Mouse (Mus musculus) right cerebral cortex, postnatal 25 days (tissue): Measurements from ENCODE around the gene Olfr288.

ENCODE experiments used
- DNase-seq: peaks from one replicate; pipeline ENCODE4 v3.0.0; 2022

Olfr288 gene

DNA sequence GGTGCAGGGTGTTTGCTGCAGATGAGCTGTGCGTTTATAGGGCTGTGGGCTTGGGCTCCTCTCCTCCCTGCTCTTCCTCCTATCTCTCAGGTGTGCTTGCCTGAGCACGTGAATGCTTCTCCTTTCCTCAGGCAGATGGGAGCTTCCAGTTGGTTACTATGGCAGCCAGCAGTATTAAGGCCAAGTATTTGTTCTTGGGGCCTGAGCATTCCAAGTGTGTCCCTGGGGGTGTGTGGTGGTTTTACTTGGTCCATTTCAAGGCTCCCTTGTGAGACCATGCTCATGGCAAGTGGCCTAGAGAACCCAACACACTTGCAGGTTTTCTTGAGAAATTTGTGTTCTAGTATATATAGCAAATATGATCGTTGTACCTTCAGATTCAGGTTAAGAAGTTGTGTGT, at the start of gene Olfr288:
Gene Olfr288 (minus strand): TSS at position 101 of the 400 bp plus-strand sequence.
- no peak for DNase-seq

DNA sequence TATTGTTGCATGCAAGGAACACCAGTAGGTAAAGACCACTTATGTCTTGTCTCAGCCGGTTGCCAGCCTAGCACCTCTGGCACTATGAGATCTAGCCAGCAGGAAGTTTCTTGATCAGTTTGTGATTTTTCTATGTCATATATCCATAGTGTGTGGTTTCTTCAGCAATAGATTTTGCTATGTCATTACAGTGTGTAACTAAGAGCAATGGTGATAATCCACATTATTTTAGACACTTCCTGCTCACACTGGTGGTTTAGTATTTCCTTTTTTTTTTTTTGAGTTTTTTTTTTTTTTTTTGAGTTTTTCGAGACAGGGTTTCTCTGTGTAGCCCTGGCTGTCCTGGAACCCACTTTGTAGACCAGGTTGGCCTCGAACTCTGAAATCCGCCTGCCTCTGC, 40.1 kb upstream of the Olfr288 start:
- no peak for DNase-seq

DNA sequence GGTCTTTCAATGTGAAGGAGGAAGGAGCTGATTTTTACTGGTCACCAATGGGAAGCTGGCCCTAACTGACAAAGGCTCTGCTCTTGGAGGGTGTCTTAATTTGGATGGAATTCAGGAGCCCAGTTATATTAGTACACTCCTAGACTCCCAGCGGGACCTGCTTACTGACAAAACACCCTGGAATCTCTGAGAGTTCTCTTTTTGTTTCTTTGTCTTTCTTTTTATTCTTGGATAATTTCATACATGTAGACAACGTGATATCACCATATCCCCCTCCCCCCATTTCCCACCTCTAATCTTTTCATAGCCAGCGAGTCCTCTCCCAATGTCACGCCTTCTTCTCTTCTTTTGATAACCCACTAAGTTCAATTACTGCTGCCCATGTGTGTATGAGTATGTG, 39.0 kb upstream of the Olfr288 start, which contains the start of gene Olfr286:
Gene Olfr286 (minus strand): TSS at position 101 of the 400 bp plus-strand sequence.
- DNase-seq = no peak

DNA sequence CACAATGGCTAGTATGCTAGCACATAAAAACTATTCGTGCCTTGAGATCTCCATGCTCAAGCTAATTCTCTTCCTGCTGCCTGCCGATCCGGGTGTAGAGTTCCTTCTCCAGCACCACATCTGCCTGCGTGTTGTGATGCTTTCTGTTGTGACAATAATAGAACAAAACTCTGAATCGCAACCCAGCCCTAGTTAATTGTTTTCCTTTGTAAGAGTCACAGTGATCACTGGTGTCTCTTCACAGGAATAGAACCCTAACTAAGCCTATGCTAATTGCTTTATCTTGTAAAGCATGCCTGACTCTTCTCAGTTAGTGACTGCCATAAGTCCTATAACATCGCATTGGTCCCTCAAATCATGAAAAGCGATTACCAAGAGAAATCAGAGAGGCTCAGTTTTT, 30.8 kb upstream of the Olfr288 start:
- DNase-seq = no peak

DNA sequence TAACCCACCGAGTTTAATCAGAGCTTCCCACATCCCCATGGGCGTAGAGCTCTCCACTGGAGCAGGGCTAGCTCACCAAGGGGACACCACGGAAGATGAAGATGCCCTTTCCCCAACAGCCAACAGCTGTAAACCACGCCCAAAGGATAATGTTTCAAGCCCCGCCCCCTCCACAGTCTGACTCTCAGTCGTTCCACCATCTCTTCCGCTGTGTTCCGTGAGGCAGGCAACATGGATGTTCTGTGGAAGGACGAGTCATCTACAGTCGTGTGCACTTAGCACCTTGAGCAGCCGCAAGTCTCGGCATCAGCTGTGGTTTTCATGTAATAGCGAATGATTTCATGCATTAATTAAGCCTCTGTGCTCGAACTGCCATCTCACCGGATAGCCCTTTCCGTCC, 30.3 kb upstream of the Olfr288 start:
- DNase-seq = no peak

DNA sequence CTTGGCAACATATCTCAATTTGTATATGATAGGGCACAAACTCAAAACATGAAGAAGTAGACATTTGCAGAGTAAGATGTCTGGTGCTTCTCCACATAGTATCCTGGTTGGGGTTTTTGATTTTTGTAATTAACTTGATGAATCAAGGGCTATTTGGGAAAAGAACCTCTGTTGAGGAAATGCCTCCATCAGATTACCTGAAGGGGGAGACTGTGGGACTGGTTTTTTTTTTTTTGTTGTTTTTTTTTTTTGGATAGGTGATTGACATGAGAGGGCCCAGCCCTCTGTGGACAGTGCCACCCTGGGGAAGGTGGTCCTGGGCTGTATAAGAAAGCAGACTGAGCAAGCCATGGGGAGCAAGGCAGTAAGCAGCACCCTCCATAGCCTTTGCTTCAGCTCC, 27.0 kb upstream of the Olfr288 start:
- no peak for DNase-seq

DNA sequence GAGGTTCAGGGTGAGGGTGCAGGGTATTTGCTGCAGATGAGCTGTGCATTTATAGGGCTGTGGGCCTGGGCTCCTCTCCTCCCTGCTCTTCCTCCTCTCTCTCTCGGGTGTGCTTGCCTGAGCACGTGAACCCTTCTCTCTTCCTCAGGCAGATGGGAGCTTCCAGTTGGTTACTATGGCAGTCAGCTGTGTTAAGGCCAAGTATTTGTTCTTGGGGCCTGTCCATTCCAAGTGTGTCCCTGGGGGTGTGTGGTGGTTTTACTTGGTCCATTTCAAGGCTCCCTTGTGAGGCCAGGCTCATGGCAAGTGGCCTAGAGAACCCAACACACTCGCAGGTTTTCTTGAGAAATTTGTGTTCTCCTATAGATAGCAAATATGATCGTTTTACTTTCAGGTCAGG, 25.5 kb upstream of the Olfr288 start, which contains the start of the genes Gm44579 and Olfr287:
Gene Gm44579 (minus strand): TSS at position 101 of the 400 bp plus-strand sequence.
Gene Olfr287 (minus strand): TSS at position 180 of the 400 bp plus-strand sequence.
- no peak for DNase-seq

DNA sequence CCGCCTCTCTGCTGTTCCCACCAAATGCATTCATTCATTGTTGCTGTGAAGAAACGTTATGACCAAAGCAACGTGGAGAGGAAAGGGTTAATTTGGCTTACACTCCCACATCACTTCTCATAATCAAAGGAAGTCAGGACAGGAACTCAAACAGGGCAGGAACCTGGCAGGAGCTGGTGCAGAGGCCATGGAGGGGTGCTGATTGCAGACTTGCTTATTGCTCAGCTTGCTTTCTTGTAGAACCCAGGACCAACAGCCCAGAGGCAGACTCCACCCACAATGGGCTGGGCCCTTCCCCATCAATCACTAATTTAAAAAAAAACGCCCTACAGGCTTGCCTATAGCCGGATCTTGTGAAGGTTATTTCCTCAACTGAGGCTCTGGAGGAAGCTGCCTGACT, 18.8 kb upstream of the Olfr288 start:
- no peak for DNase-seq

DNA sequence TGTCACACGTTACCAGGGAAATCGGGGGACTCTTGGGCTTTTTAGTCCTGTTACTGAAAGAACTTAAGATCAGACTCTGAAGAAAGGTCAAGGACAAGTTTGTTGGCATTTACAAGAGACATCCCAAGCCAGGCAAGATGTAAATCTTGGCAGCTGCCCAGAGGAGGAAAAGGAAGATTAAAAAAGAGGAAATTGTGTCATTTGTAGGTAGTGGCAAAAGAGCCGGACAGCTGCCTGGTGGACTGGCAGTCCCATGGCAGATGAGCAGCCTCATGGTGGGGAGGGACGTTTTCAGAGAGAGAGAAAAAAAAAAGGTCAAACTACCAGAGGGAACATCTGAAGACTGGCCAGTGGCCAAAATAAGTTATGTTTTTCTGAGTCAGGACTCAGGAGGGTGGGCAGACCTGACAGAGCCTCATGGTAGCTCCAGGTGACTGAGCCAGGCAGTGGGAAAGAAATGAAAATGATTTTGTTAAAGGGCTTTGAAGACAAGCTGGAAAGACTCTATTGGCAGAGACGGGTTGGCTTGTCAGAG, 18.1 kb upstream of the Olfr288 start:
- no peak for DNase-seq

DNA sequence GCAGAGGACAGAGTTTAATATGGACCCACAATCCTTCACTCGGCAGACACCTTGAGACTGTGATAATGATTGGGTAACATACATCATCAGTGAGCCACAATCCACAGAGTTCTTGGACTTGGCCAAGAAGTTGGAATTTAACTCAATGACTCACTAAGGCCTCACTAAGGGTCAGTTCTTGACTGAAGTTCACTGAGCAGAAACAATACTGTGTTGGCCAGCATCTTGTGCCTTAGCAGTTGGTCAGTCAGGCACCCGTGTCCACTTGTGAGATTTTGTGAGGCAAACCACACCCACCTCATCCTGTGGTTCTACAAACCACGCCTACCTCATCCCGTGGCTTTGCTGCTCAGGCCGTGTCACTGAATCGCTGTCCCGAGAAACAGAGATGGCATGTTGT, 14.3 kb upstream of the Olfr288 start:
- DNase-seq = no peak

DNA sequence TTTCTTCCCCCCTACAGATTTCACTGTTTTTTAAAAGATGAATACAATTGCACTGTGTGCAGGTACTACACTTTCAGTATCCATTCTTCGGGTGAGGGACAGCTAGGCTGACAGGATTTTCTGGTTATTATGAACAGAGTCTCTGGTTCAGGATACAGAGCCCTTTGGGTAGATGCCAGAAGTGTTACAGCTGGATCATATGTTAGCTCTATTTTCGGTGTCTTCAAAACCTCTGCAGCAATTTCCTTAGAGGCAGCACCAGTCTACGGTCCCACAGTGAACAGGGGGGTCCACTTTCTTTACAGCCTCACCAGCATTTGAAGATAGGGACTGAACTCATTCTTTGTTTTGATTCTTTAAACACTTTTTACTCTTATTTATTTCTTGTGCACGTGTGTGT, 10.9 kb downstream of the Olfr288 start:
- no peak for DNase-seq

DNA sequence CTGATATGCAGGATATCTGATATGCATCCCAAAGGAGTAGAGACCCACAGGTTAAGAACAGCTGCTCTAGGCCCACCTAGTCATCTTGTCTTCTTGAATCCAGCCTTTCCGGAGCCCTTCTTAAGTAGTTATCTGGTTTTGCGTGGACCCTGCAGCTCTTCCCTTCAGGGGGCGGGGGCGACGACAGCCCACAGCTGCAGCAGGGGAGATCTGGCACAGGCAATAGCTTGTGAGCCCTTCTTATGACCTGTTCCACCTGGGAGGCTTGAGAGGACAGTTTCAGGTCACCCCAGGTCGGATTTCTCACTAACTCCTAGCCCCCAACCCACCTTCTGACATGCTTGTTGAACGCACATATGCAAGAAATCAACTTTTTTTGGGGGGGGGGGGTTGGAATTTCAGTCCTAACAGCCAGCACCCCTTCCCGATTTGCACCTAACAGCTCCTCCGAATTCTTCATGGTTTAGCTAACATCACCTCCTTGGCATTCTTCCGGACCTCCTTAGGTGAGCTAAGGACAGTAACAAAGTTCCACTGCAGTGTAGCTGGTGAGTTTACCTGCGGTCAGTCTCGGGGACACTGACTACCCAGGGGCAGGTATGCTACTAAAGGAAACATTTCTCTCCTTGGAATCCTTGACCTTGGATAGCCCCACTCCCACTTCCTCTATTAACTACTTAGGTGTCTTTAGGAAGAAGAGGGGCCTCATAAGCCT, 13.3 kb downstream of the Olfr288 start:
- DNase-seq = no peak

DNA sequence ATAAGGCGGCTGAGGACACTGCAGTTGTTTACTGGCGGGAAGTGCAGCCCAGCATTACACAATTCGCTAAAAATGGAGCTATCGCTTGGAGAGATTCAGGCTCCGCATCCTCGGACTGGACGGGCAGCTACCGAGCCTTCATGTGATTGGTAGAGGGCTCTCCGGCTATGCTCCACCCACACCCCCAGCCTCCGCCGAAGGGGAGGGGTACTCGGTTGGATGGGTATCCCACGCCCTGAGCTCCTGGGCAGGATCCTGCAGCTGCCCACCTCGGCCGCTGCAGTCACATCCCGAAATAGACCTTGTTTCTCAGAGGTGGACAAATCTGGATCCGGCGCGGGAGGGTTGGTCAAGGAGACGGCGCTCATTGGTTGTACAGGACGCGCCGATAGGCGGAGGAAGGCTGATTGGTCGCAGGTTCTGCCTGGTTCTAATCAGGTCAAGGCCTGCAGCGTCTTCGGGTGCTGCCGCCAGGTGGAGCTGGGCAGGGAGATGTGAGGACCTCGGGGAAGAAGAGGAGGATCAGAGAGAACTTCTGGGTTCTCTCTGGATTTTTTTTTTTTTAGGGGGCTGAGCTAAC, 14.1 kb downstream of the Olfr288 start:
- DNase-seq = peak; percentile 92

DNA sequence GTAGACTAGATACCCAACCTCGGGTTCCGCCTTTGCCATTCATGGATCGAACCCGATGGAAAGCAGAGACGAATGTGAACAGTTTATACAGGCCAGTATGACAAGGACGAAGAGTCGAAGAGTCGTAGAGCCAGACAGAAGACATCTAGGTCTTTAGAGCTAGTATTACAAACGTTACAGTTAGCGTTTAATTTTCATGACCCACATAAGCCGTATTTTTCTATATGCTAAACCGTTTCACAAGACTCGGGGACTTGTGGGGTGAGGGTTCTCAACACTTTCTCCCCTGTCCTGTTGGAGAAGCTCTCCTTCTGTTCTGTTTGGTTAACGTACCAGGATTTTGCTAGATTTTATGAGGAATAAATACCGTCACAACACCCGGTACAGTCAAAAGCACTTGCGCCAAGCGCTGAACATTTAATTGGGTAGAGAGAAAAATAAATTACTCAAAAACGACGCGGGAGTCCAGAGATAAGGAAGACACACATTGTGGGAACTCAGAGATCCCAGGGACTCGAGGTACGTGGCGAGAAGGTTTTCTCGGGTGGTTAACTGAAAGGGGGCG, 14.7 kb downstream of the Olfr288 start:
- DNase-seq = no peak

DNA sequence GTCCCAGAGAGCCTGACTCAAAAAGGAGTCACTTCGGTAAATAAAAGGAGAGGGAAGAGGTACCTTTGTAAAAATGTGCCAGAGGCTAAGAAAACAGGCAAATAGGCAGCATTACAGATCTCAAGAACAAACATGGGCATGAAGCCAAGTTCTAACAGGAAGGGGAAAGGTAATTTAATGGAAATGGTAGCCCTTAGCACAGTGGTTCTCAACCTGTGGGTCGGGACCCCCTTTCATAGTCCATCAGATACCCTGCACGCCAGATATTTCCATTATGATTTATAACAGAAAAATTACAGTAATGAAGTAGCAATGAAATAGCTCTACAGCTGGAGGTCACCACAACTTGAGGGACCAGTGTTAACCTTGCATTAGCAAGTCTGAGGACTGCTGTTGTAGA, 18.0 kb downstream of the Olfr288 start:
- DNase-seq = no peak

DNA sequence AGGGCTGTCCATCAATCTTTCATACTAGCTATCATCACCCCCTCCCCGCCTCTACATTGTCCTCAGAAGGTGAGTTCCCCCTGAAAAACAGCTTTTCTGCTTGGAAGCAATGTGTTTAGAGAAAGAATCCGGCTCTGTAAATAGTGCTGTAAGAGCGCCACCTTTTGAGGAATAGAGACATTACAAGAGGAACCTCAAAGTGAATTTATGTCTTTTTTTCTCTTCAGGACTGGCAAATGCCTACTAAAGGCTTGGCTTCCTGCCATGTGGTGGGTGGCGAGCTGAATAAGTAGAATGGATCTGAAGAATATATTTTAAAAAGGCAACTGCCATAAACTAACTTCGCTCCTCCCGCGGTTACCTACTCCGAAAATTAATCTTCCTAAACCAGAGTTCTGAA, 21.5 kb downstream of the Olfr288 start:
- DNase-seq = peak; percentile 64

DNA sequence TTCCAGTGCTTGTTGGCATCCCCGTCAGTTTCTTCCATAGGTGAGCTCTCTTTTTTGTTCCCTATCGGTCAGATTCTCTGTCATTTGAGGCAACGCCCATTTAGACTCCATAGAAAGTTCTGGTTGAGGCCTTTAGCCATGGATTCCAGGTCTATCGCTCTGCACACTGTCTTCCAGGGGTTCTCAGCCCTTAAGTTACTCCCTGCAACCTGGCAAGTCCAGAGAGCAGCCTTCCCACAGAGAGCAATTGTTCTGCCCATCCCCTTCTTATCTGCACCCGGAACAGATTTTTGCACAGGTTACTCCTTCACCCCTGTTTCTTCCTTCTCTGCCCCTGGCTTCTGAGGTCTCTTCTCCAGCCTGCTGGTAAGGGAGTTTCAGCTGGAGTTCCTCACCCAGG, 23.2 kb downstream of the Olfr288 start:
- no peak for DNase-seq

DNA sequence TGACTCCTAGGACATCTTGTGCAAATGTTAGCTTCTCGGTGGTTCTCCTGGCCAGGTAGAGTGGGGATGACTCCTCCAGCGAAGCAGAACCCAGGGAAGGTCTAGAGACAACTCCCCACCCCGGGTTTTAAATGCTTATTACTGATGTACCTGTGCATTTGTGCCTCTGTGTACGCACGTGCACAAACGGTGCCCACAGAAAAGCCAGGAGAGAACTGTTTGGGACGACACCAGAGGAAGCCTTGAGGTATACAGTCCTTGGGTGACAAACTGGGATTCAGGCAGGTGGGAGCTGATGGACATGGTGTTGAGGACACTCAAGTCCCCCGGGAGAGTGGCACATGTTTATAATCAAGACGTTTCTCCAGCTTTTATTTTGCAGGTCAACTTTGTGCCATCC, 24.4 kb downstream of the Olfr288 start:
- DNase-seq = no peak

DNA sequence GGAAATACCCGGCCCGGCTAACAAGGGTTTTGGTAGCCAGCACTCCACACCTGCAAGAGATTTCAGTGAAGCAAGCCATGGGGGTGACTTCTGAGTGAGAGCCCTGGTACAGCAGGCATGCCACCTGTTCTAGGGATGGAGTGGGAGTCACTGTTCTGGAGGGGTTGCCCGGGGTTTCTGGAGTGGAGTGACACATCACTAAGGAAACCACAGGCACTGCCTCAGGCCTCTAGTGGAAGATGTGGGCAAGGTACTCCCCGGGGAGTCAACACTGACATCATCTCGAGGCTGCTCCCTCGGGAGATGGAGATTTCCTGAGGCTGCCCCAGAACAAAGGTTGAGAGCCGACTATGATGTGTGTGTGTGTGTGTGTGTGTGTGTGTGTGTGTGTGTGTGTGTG, 25.0 kb downstream of the Olfr288 start:
- peak; percentile 71 for DNase-seq

DNA sequence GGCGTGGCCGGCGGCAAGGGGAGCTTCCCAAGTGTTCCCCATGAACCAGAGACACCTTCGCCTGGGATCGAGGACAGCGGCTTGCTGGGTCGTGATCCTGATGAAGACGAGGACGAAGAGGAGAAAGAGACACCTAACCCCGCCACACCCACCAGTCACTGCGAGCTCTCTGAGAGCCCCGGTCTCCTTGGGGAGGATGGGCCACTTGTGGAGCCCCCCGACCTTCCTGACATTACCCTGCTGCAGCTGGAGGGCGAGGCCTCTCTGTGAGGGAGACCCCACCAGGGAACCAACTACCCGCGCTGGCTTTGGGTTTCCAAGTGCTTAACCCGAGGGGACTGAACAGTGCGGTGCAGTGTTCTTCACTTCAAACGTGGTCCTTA, 26.7 kb downstream of the Olfr288 start:
- DNase-seq = no peak

DNA sequence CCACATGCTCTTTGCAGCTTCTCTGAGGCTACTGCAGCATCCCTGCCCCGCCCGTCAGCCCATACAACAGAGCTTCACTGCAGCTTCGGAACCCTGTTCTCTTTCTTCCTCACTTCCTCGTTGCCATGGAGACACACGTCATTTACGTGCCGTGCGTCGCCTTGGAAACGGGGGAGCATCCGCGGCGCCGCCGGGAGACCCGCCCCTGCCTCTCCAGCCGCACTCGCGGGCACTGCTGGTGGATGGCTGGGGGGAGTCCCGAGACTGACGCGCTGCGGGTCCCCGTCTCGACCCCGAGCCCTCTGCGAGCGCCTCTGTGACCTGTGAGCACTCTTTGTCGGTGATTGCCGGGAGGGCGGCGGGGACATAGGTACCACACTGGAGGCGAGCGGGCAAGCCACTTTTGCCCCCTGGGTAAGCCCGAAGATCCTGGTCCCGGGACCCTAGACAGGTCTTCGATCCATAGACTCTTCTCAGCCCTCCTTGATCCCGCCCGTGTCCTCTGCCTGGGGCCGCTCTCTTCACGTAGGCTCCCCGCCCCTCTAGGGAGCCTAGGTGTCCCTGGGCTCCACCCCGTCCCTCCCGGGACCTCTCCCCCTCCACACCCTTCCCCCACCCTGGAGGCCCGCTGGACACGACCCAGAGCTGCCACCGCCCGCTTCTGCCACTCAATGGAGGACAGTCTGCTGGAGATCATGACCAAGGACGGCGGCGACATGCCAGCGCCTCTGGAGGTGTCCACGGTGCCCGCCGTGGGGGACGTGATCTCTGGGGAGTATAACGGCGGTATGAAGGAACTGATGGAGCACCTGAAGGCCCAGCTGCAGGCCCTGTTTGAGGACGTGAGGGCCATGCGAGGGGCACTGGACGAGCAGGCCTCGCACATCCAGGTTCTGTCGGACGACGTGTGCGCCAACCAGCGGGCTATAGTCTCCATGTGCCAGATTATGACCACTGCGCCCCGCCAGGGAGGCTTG, 27.4 kb downstream of the Olfr288 start:
- peak; percentile 91 for DNase-seq

DNA sequence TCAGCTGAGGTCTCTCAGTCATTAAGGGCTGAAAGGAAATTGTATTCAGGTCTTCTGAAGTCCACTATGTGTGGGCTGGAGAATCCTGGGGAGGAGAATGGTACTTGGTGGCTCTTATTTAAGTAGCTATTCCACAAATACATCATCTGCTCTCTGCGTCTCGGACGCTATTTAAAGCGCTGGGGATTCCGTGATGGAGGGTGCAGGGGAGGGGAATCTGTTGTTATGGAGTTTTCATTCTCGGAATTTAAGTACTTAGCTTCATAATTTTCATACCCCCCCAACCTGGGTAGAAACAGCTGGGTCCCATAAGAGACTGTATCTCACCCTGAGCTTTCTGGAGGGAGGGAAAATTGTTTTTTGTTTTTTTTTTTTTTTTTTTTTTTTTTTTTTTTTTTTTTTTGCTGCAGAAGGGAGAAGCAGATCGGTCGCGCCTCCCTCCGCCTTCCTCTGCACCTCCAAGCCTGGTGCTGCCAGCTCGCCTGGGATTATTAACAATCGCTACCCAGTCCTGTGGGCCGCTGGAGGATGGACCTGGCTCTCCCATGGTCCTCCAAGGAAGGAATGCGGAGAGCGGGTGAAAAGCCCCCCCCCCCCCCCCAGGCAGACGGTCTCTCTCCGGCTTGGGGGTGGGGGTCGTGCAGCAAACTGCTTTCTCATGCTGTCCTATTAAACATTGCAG, 28.2 kb downstream of the Olfr288 start, which contains the start of gene Ccdc184:
Gene Ccdc184 (plus strand): TSS at position 196 of the 682 bp plus-strand sequence.
- DNase-seq = no peak
